Mouse (Mus musculus): Measurements from ENCODE around the gene Krt86. TPM values are rescaled to one million over a fixed set of nuclear protein-coding genes. Genes with fewer than 3 reads are reported as not detected.

Krt86 gene
- polyA plus RNA-seq, 1 experiment: not detected

- no peak for DNase-seq
- no peaks in the 10 kb centered on the region for H3K4me1 ChIP-seq (ENCODE audit: control insufficient read depth, insufficient read depth, low read length)
- WGBS: 75% methylated on average over 6 of the region's 6 CpGs
- no peak for TF ChIP-seq CTCF (conservative IDR thresholded peaks at IDR 0.05; ENCODE audit: insufficient read depth, insufficient read length, low read depth, low read length)
- H3K27ac ChIP-seq (ENCODE audit: insufficient read depth, low read depth, low read length): no peak within 1 kb of the TSS
- H3K36me3 ChIP-seq (ENCODE audit: control insufficient read depth, insufficient read depth, low read length): no peaks in the 10 kb centered on the region
- no peaks in the 10 kb centered on the region for H3K27me3 ChIP-seq (replicated peaks; ENCODE audit: control insufficient read depth, insufficient read depth, low read length)
- no peak within 1 kb of the TSS for H3K4me3 ChIP-seq (ENCODE audit: insufficient read depth, low read depth, low read length)
These were observed 18.2 kb downstream of the Krt86 start, which contains the start of gene Krt83 for GRCm38 (mm10) chr15:101491431-101491830. Krt83 (minus strand) TSS chr15:101491512.

- Histone ChIP-seq H3K36me3 (ENCODE audit: control insufficient read depth, insufficient read depth, low read length) (no peaks in the 10 kb centered on the region), H3K4me1 (ENCODE audit: control insufficient read depth, insufficient read depth, low read length) (no peaks in the 10 kb centered on the region), H3K27ac (ENCODE audit: insufficient read depth, low read depth, low read length) (no peak overlapping the region), H3K4me3 (ENCODE audit: insufficient read depth, low read depth, low read length) (no peak overlapping the region), H3K27me3 (replicated peaks; ENCODE audit: control insufficient read depth, insufficient read depth, low read length) (no peaks in the 10 kb centered on the region)
- no peak for DNase-seq
- 39% methylated on average over 8 of the region's 8 CpGs for WGBS
- no peak for TF ChIP-seq CTCF (conservative IDR thresholded peaks at IDR 0.05; ENCODE audit: insufficient read depth, insufficient read length, low read depth, low read length)
- TF ChIP-seq POLR2A (IDR thresholded peaks at IDR 0.05; ENCODE audit: low read depth, low read length): no peak
These were observed 19.4 kb downstream of the Krt86 start for GRCm38 (mm10) chr15:101492718-101493117.

- no peaks in the 10 kb centered on the region for H3K27me3 ChIP-seq (replicated peaks; ENCODE audit: control insufficient read depth, insufficient read depth, low read length)
- H3K27ac ChIP-seq (ENCODE audit: insufficient read depth, low read depth, low read length): no peak overlapping the region
- H3K36me3 ChIP-seq (ENCODE audit: control insufficient read depth, insufficient read depth, low read length): no peaks in the 10 kb centered on the region
- no peaks in the 10 kb centered on the region for H3K4me1 ChIP-seq (ENCODE audit: control insufficient read depth, insufficient read depth, low read length)
- no peak overlapping the region for H3K4me3 ChIP-seq (ENCODE audit: insufficient read depth, low read depth, low read length)
- DNase-seq: no peak
- 97% methylated on average over 6 of the region's 6 CpGs for WGBS
- TF ChIP-seq CTCF (conservative IDR thresholded peaks at IDR 0.05; ENCODE audit: insufficient read depth, insufficient read length, low read depth, low read length): no peak
- no peak for TF ChIP-seq POLR2A (IDR thresholded peaks at IDR 0.05; ENCODE audit: low read depth, low read length)
These were observed 20.4 kb downstream of the Krt86 start for GRCm38 (mm10) chr15:101493713-101494112.

GRCm38 (mm10) chr15:101494203-101494602, 20.9 kb downstream of the Krt86 start:
- no peak for DNase-seq
- Histone ChIP-seq H3K36me3 (ENCODE audit: control insufficient read depth, insufficient read depth, low read length) (no peaks in the 10 kb centered on the region), H3K27ac (ENCODE audit: insufficient read depth, low read depth, low read length) (no peak overlapping the region), H3K4me3 (ENCODE audit: insufficient read depth, low read depth, low read length) (no peak overlapping the region), H3K4me1 (ENCODE audit: control insufficient read depth, insufficient read depth, low read length) (no peaks in the 10 kb centered on the region), H3K27me3 (replicated peaks; ENCODE audit: control insufficient read depth, insufficient read depth, low read length) (no peaks in the 10 kb centered on the region)
- TF ChIP-seq POLR2A (IDR thresholded peaks at IDR 0.05; ENCODE audit: low read depth, low read length): no peak
- TF ChIP-seq CTCF (conservative IDR thresholded peaks at IDR 0.05; ENCODE audit: insufficient read depth, insufficient read length, low read depth, low read length): no peak
- WGBS: 68% methylated on average over 1 of the region's 1 CpGs

GRCm38 (mm10) chr15:101495266-101495665, 22.0 kb downstream of the Krt86 start:
- 82% methylated on average over 8 of the region's 8 CpGs for WGBS
- H3K36me3 ChIP-seq (ENCODE audit: control insufficient read depth, insufficient read depth, low read length): no peaks in the 10 kb centered on the region
- H3K4me3 ChIP-seq (ENCODE audit: insufficient read depth, low read depth, low read length): no peak overlapping the region
- H3K27me3 ChIP-seq (replicated peaks; ENCODE audit: control insufficient read depth, insufficient read depth, low read length): no peaks in the 10 kb centered on the region
- no peak for DNase-seq
- no peak overlapping the region for H3K27ac ChIP-seq (ENCODE audit: insufficient read depth, low read depth, low read length)
- no peak for TF ChIP-seq CTCF (conservative IDR thresholded peaks at IDR 0.05; ENCODE audit: insufficient read depth, insufficient read length, low read depth, low read length)
- TF ChIP-seq POLR2A (IDR thresholded peaks at IDR 0.05; ENCODE audit: low read depth, low read length): no peak
- no peaks in the 10 kb centered on the region for H3K4me1 ChIP-seq (ENCODE audit: control insufficient read depth, insufficient read depth, low read length)

- Histone ChIP-seq H3K27ac (ENCODE audit: insufficient read depth, low read depth, low read length) (no peak overlapping the region), H3K4me3 (ENCODE audit: insufficient read depth, low read depth, low read length) (no peak overlapping the region), H3K4me1 (ENCODE audit: control insufficient read depth, insufficient read depth, low read length) (no peaks in the 10 kb centered on the region), H3K36me3 (ENCODE audit: control insufficient read depth, insufficient read depth, low read length) (no peaks in the 10 kb centered on the region), H3K27me3 (replicated peaks; ENCODE audit: control insufficient read depth, insufficient read depth, low read length) (no peaks in the 10 kb centered on the region)
- peak; percentile 62 for DNase-seq
- WGBS: 75% methylated on average over 2 of the region's 2 CpGs
- peak; percentile 65 for TF ChIP-seq CTCF (conservative IDR thresholded peaks at IDR 0.05; ENCODE audit: insufficient read depth, insufficient read length, low read depth, low read length)
- TF ChIP-seq POLR2A (IDR thresholded peaks at IDR 0.05; ENCODE audit: low read depth, low read length): no peak
These were observed 23.9 kb downstream of the Krt86 start for GRCm38 (mm10) chr15:101497181-101497580.

GRCm38 (mm10) chr15:101506896-101507758, 33.8 kb downstream of the Krt86 start:
- 24% methylated on average over 14 of the region's 14 CpGs for WGBS
- peaks cover 9% of the 10 kb centered on the region; the same call in 1 of the 2 replicates for H3K4me1 ChIP-seq (ENCODE audit: control insufficient read depth, insufficient read depth, low read length)
- no peak overlapping the region for H3K4me3 ChIP-seq (ENCODE audit: insufficient read depth, low read depth, low read length)
- no peaks in the 10 kb centered on the region for H3K27me3 ChIP-seq (replicated peaks; ENCODE audit: control insufficient read depth, insufficient read depth, low read length)
- H3K27ac ChIP-seq (ENCODE audit: insufficient read depth, low read depth, low read length): no peak overlapping the region
- no peaks in the 10 kb centered on the region for H3K36me3 ChIP-seq (ENCODE audit: control insufficient read depth, insufficient read depth, low read length)
- TF ChIP-seq POLR2A (IDR thresholded peaks at IDR 0.05; ENCODE audit: low read depth, low read length): no peak
- TF ChIP-seq CTCF (conservative IDR thresholded peaks at IDR 0.05; ENCODE audit: insufficient read depth, insufficient read length, low read depth, low read length): no peak
- DNase-seq: peak; percentile 56
